Mouse (Mus musculus) right cerebral cortex, adult 18-20 months (tissue): ENCODE data around the gene Ccdc153.
A peak's percentile ranks its signal among the peaks of the same experiment; 100 is the strongest.

ENCODE experiments used
- DNase-seq: peaks from one replicate; pipeline ENCODE4 v3.0.0; 2022; ENCODE audit warnings: mixed read lengths

The Ccdc153 gene

GRCm38 (mm10) chr9:44287401-44288075 lies 47.1 kb downstream of the Ccdc153 start:
- DNase-seq = peak; percentile 26

GRCm38 (mm10) chr9:44288076-44288958 lies 47.8 kb downstream of the Ccdc153 start, which contains the start of gene Abcg4:
Abcg4 (minus strand) TSS chr9:44288615.
- peak; percentile 52 for DNase-seq

GRCm38 (mm10) chr9:44288959-44289291 lies 48.4 kb downstream of the Ccdc153 start:
- no peak for DNase-seq

- no peak for DNase-seq
These were observed 52.0 kb downstream of the Ccdc153 start for GRCm38 (mm10) chr9:44292490-44292889.
